Mouse (Mus musculus): Measurements from ENCODE around the gene Ubxn1. TPM values are rescaled to one million over a fixed set of nuclear protein-coding genes. Genes with fewer than 3 reads are reported as not detected.
A peak's percentile ranks its signal among the peaks of the same experiment; 100 is the strongest.

Ubxn1 gene
- total and polyA plus RNA-seq, 2 experiments from 2014 or later = 100.0 to 141 TPM

GRCm38 (mm10) chr19:8914212-8914611 is 42.9 kb downstream of the Ubxn1 start:
- WGBS = 90% methylated on average over 3 of the region's 3 CpGs
- Histone ChIP-seq H3K27me3 (ENCODE audit: control insufficient read depth, insufficient read depth, low read length) (no peaks in the 10 kb centered on the region), H3K36me3 (replicated peaks; ENCODE audit: control insufficient read depth, insufficient read depth, low read length) (peaks cover 79% of the 10 kb centered on the region), H3K4me3 (ENCODE audit: low read depth, low read length) (no peak overlapping the region), H3K4me2 (ENCODE audit: low read depth, low read length) (no peak overlapping the region), H3K4me1 (ENCODE audit: control insufficient read depth, insufficient read depth) (no peaks in the 10 kb centered on the region), H3K9me3 (replicated peaks; ENCODE audit: control insufficient read depth, low read length) (no peaks in the 10 kb centered on the region), H3K27ac (ENCODE audit: low read depth) (no peak overlapping the region), H3K9ac (replicated peaks; ENCODE audit: low read depth, low read length) (no peak overlapping the region)
- TF ChIP-seq EP300 (IDR thresholded peaks at IDR 0.05; ENCODE audit: low read depth) (no peak), CTCF (IDR thresholded peaks at IDR 0.05; ENCODE audit: low read depth) (no peak)
- ATAC-seq (ENCODE audit: insufficient read depth, low read depth) (no peak), DNase-seq (ENCODE audit: low spot score) (no peak)

GRCm38 (mm10) chr19:8919000-8919399 is 47.7 kb downstream of the Ubxn1 start:
- 89% methylated on average over 3 of the region's 3 CpGs for WGBS
- TF ChIP-seq EP300 (IDR thresholded peaks at IDR 0.05; ENCODE audit: low read depth) = no peak
- no peak for TF ChIP-seq CTCF (IDR thresholded peaks at IDR 0.05; ENCODE audit: low read depth)

GRCm38 (mm10) chr19:8919684-8920072 is 48.4 kb downstream of the Ubxn1 start:
- Histone ChIP-seq H3K4me1 (ENCODE audit: control insufficient read depth, insufficient read depth) (peaks cover 15% of the 10 kb centered on the region), H3K27me3 (ENCODE audit: control insufficient read depth, insufficient read depth, low read length) (no peaks in the 10 kb centered on the region), H3K27ac (ENCODE audit: low read depth) (peak overlapping the region; percentile 87), H3K9ac (replicated peaks; ENCODE audit: low read depth, low read length) (peak overlapping the region; percentile 81; the same call in 1 of the 2 replicates), H3K36me3 (replicated peaks; ENCODE audit: control insufficient read depth, insufficient read depth, low read length) (peaks cover 36% of the 10 kb centered on the region), H3K4me3 (ENCODE audit: low read depth, low read length) (peak overlapping the region; percentile 75), H3K9me3 (replicated peaks; ENCODE audit: control insufficient read depth, low read length) (no peaks in the 10 kb centered on the region), H3K4me2 (ENCODE audit: low read depth, low read length) (peak overlapping the region; percentile 90)
- no peak for TF ChIP-seq EP300 (IDR thresholded peaks at IDR 0.05; ENCODE audit: low read depth)
- TF ChIP-seq CTCF (IDR thresholded peaks at IDR 0.05; ENCODE audit: low read depth) = no peak
- 54% methylated on average over 6 of the region's 6 CpGs for WGBS
- DNase-seq (ENCODE audit: low spot score) (no peak), ATAC-seq (ENCODE audit: insufficient read depth, low read depth) (no peak)

More at GRCm38 (mm10) chr19:8919000-8919399, 47.7 kb downstream of the Ubxn1 start:
- Histone ChIP-seq H3K36me3 (replicated peaks; ENCODE audit: control insufficient read depth, insufficient read depth, low read length) (peaks cover 42% of the 10 kb centered on the region), H3K27me3 (ENCODE audit: control insufficient read depth, insufficient read depth, low read length) (no peaks in the 10 kb centered on the region), H3K9ac (replicated peaks; ENCODE audit: low read depth, low read length) (no peak overlapping the region), H3K4me1 (ENCODE audit: control insufficient read depth, insufficient read depth) (peaks cover 15% of the 10 kb centered on the region), H3K4me3 (ENCODE audit: low read depth, low read length) (no peak overlapping the region), H3K27ac (ENCODE audit: low read depth) (no peak overlapping the region), H3K4me2 (ENCODE audit: low read depth, low read length) (no peak overlapping the region), H3K9me3 (replicated peaks; ENCODE audit: control insufficient read depth, low read length) (no peaks in the 10 kb centered on the region)
- ATAC-seq (ENCODE audit: insufficient read depth, low read depth) (no peak), DNase-seq (ENCODE audit: low spot score) (no peak)

- Histone ChIP-seq H3K4me2 (ENCODE audit: low read depth, low read length) (peak within 1 kb of the TSS; percentile 90), H3K9me3 (replicated peaks; ENCODE audit: control insufficient read depth, low read length) (no peaks in the 10 kb centered on the region), H3K27ac (ENCODE audit: low read depth) (peak within 1 kb of the TSS; percentile 87), H3K4me1 (ENCODE audit: control insufficient read depth, insufficient read depth) (peaks cover 15% of the 10 kb centered on the region), H3K36me3 (replicated peaks; ENCODE audit: control insufficient read depth, insufficient read depth, low read length) (peaks cover 30% of the 10 kb centered on the region), H3K9ac (replicated peaks; ENCODE audit: low read depth, low read length) (peak within 1 kb of the TSS; percentile 81), H3K4me3 (ENCODE audit: low read depth, low read length) (peak within 1 kb of the TSS; percentile 75), H3K27me3 (ENCODE audit: control insufficient read depth, insufficient read depth, low read length) (no peaks in the 10 kb centered on the region)
- 2% methylated on average over 49 of the region's 50 CpGs for WGBS
- no peak for TF ChIP-seq EP300 (IDR thresholded peaks at IDR 0.05; ENCODE audit: low read depth)
- no peak for TF ChIP-seq CTCF (IDR thresholded peaks at IDR 0.05; ENCODE audit: low read depth)
- peak; percentile 97 for ATAC-seq (ENCODE audit: insufficient read depth, low read depth)
- peak; percentile 92 for DNase-seq (ENCODE audit: low spot score)
These were observed 48.9 kb downstream of the Ubxn1 start, which contains the start of gene B3gat3 for GRCm38 (mm10) chr19:8920073-8920736. Gene B3gat3, plus strand, starts transcription at chr19:8920374.

- TF ChIP-seq CTCF (IDR thresholded peaks at IDR 0.05; ENCODE audit: low read depth) (no peak), EP300 (IDR thresholded peaks at IDR 0.05; ENCODE audit: low read depth) (no peak)
- DNase-seq (ENCODE audit: low spot score) = peak; percentile 55
- Histone ChIP-seq H3K9ac (replicated peaks; ENCODE audit: low read depth, low read length) (peak overlapping the region; percentile 81), H3K4me2 (ENCODE audit: low read depth, low read length) (peak overlapping the region; percentile 90), H3K36me3 (replicated peaks; ENCODE audit: control insufficient read depth, insufficient read depth, low read length) (peaks cover 28% of the 10 kb centered on the region), H3K4me1 (ENCODE audit: control insufficient read depth, insufficient read depth) (peaks cover 15% of the 10 kb centered on the region), H3K9me3 (replicated peaks; ENCODE audit: control insufficient read depth, low read length) (no peaks in the 10 kb centered on the region), H3K27me3 (ENCODE audit: control insufficient read depth, insufficient read depth, low read length) (no peaks in the 10 kb centered on the region), H3K4me3 (ENCODE audit: low read depth, low read length) (peak overlapping the region; percentile 75), H3K27ac (ENCODE audit: low read depth) (peak overlapping the region; percentile 87)
- no peak for ATAC-seq (ENCODE audit: insufficient read depth, low read depth)
- WGBS = 3% methylated on average over 6 of the region's 6 CpGs
These were observed 49.6 kb downstream of the Ubxn1 start for GRCm38 (mm10) chr19:8920836-8921291.

Measured in heart, postnatal 0 days (tissue).